Mouse (Mus musculus) neural tube, embryonic 13.5 days (tissue): Measurements from ENCODE around the gene Olfr514. TPM values are rescaled to one million over a fixed set of nuclear protein-coding genes. Genes with fewer than 3 reads are reported as not detected.
"Not testable (repeated sequence)": the region's sequence is repeated elsewhere in the genome, so short reads cannot be mapped to it uniquely, and the experiment has no call there.

Experiments used
- ATAC-seq: fragments of 200-750 bp; cut with Nextera tagmentation; 2 replicates; pipeline ENCODE4 v1.8.0; 2017; ENCODE audit warnings: low read depth, mild to moderate bottlenecking, moderate TSS enrichment, moderate library complexity
- H3K27ac ChIP-seq: fragments of 300-500 bp; sonication (generic); replicated peaks from 2 replicates; pipeline ENCODE4 v1.5.1; 2015; ENCODE audit warnings: moderate library complexity, mild to moderate bottlenecking, inconsistent platforms
- H3K27me3 ChIP-seq: fragments of 300-500 bp; sonication (generic); 2 replicates; pipeline ENCODE4 v1.6.1; 2015; ENCODE audit warnings: mild to moderate bottlenecking, inconsistent platforms
- H3K36me3 ChIP-seq: fragments of 300-500 bp; sonication (generic); 2 replicates; pipeline ENCODE4 v1.6.1; 2015; ENCODE audit warnings: mild to moderate bottlenecking, inconsistent platforms
- H3K4me1 ChIP-seq: fragments of 300-500 bp; sonication (generic); replicated peaks from 2 replicates; pipeline ENCODE4 v1.6.1; 2015; ENCODE audit warnings: inconsistent platforms
- H3K4me2 ChIP-seq: fragments of 300-500 bp; sonication (generic); 2 replicates; pipeline ENCODE4 v1.6.1; 2015; ENCODE audit warnings: inconsistent platforms, mild to moderate bottlenecking, moderate library complexity
- H3K4me3 ChIP-seq: fragments of 300-500 bp; sonication (generic); 2 replicates; pipeline ENCODE4 v1.5.1; 2015; ENCODE audit warnings: mild to moderate bottlenecking, inconsistent platforms
- H3K9ac ChIP-seq: fragments of 300-500 bp; sonication (generic); 2 replicates; pipeline ENCODE4 v1.6.1; 2015; ENCODE audit warnings: moderate library complexity, mild to moderate bottlenecking, inconsistent platforms
- H3K9me3 ChIP-seq: fragments of 300-500 bp; sonication (generic); 2 replicates; pipeline ENCODE4 v1.6.1; 2016; ENCODE audit warnings: inconsistent platforms
- WGBS: fragments of 180-500 bp; shearing (Covaris S2); methylation state at CpG from one replicate; pipeline ENCODE4 v1.1.7; 2015; 5-methylcytosine and 5-hydroxymethylcytosine counted together
- polyA plus RNA-seq: library from polyadenylated mRNA; unstranded; fragments of >200 nt; fragmentation: Nextera tagmentation; extraction: Ambion mirVana; gene quantifications from 2 replicates; pipeline ENCODE4 v1.2.1, GENCODE M21; 2015

Olfr514 gene
- polyA plus RNA-seq = not detected in 2 replicates

DNA sequence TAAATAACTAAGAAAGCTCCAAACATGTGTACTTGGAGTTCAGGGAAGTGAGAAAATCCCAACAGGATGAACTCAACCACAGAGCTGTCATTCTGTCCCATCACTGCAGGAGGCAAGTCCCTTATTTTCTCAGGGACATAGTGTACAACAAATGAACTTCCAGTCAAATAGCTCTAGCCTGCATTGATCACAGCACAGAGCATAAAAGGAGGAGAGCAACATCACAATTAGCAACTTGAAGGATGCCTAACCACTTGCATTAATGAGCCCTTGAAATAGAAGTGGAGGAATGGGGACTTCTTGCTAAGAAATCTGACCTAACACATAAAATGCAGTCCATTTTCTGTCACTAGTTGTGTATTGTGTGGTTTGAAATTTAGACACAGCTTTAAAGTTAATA, at the start of gene Olfr514:
Gene Olfr514 (minus strand): TSS at position 101 of the 400 bp plus-strand sequence.
- no peaks in the 10 kb centered on the region for H3K9me3 ChIP-seq
- no peak within 1 kb of the TSS for H3K27ac ChIP-seq
- no peak within 1 kb of the TSS for H3K4me3 ChIP-seq
- H3K9ac ChIP-seq = no peak within 1 kb of the TSS
- no peak within 1 kb of the TSS for H3K4me2 ChIP-seq
- no peaks in the 10 kb centered on the region for H3K4me1 ChIP-seq
- no peak for ATAC-seq
- H3K27me3 ChIP-seq = no peaks in the 10 kb centered on the region
- H3K36me3 ChIP-seq = no peaks in the 10 kb centered on the region

- ATAC-seq = no peak
- WGBS = 74% methylated on average over 2 of the region's 2 CpGs
These were observed 46.5 kb upstream of the Olfr514 start, which contains the start of gene Olfr517 for GRCm38 (mm10) chr7:108872279-108872678. Gene Olfr517, minus strand, starts transcription at chr7:108872379.

GRCm38 (mm10) chr7:108850429-108850828, 24.6 kb upstream of the Olfr514 start, which contains the start of gene Olfr516:
Gene Olfr516, minus strand, starts transcription at chr7:108850529.
- no peak within 1 kb of the TSS for H3K4me3 ChIP-seq
- no peak within 1 kb of the TSS for H3K4me2 ChIP-seq
- no peaks in the 10 kb centered on the region for H3K9me3 ChIP-seq
- ATAC-seq = no peak
- WGBS = 92% methylated on average over 2 of the region's 2 CpGs
- H3K9ac ChIP-seq = no peak within 1 kb of the TSS
- no peaks in the 10 kb centered on the region for H3K27me3 ChIP-seq
- no peak within 1 kb of the TSS for H3K27ac ChIP-seq
- no peaks in the 10 kb centered on the region for H3K4me1 ChIP-seq
- no peaks in the 10 kb centered on the region for H3K36me3 ChIP-seq

More at GRCm38 (mm10) chr7:108872279-108872678, 46.5 kb upstream of the Olfr514 start, which contains the start of gene Olfr517:
- no peaks in the 10 kb centered on the region for H3K27me3 ChIP-seq
- no peak within 1 kb of the TSS for H3K9ac ChIP-seq
- no peaks in the 10 kb centered on the region for H3K4me1 ChIP-seq
- no peaks in the 10 kb centered on the region for H3K9me3 ChIP-seq
- no peak within 1 kb of the TSS for H3K27ac ChIP-seq
- no peaks in the 10 kb centered on the region for H3K36me3 ChIP-seq
- H3K4me2 ChIP-seq = no peak within 1 kb of the TSS
- no peak within 1 kb of the TSS for H3K4me3 ChIP-seq

GRCm38 (mm10) chr7:108814593-108815215, 11.1 kb downstream of the Olfr514 start:
- H3K4me2 ChIP-seq, H3K36me3 ChIP-seq, H3K27ac ChIP-seq, H3K27me3 ChIP-seq, ATAC-seq, H3K9me3 ChIP-seq, H3K4me1 ChIP-seq, H3K9ac ChIP-seq, H3K4me3 ChIP-seq: not testable (repeated sequence)
- WGBS = 46% methylated on average over 5 of the region's 5 CpGs

DNA sequence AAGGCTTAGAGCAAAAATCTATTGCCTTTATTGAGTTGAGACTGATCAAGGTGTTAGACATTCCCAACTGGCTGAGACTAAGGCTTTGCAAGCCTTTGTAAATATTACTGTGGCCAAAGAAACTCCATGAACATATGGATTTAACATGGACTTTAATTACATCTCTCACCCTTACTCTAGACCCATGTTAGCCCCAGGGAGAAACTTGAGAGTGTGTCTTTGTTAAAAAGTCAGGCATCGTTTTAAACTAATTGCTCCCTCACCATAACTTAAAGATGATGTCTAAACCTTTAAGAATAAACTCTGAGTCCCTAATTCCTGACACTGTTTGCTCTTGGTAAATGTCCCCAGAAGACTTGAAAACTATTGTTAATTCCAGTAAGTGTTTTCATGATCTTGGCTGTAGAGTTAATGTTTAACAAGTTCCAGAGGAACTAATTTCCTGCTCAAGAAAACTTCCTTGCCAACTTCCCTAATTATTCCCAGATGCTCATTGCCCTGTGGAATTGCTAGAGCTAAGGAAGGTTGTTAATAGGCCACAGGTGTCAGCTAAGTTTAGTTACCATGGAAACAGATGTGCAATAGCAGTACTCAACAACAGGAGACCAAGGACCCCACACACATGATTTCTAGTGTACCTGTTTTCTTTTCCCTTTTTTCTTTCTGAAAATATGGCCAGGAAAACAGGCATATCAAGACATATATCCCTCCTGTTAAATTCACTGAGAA, 28.4 kb downstream of the Olfr514 start:
- H3K9me3 ChIP-seq = no peaks in the 10 kb centered on the region

More for the DNA sequence above, 28.4 kb downstream of the Olfr514 start:
- ATAC-seq = no peak
- Histone ChIP-seq H3K9ac (no peak overlapping the region), H3K36me3 (no peaks in the 10 kb centered on the region), H3K4me2 (no peak overlapping the region), H3K4me1 (no peaks in the 10 kb centered on the region), H3K27me3 (no peaks in the 10 kb centered on the region), H3K4me3 (no peak overlapping the region), H3K27ac (no peak overlapping the region)
- WGBS = 34% methylated on average over 1 of the region's 1 CpGs

Other genes starting within 250 kb of the Olfr514 start
- gene Olfr506, start 215.2 kb downstream of the Olfr514 start, polyA plus RNA-seq = 0.06 TPM in 1 of 2 replicates, not detected in the other
- gene Olfr507, start 204.2 kb downstream of the Olfr514 start, polyA plus RNA-seq = not detected in 2 replicates
- gene Olfr508, start 196.0 kb downstream of the Olfr514 start, polyA plus RNA-seq = not detected in 2 replicates
- 0.06 TPM in 1 of 2 replicates, not detected in the other for gene Olfr509, start 174.1 kb downstream of the Olfr514 start, polyA plus RNA-seq
- not detected in 2 replicates for gene Olfr510, start 159.6 kb downstream of the Olfr514 start, polyA plus RNA-seq
- not detected in 2 replicates for gene Olfr512, start 112.7 kb downstream of the Olfr514 start, polyA plus RNA-seq
- not detected in 2 replicates for gene Olfr513, start 75.0 kb downstream of the Olfr514 start, polyA plus RNA-seq
- gene Olfr516, start 24.5 kb upstream of the Olfr514 start, polyA plus RNA-seq = not detected in 2 replicates
- gene Olfr517, start 46.4 kb upstream of the Olfr514 start, polyA plus RNA-seq = not detected in 2 replicates
- gene Olfr518, start 59.0 kb upstream of the Olfr514 start, polyA plus RNA-seq = not detected in 2 replicates
- gene Olfr519, start 68.4 kb upstream of the Olfr514 start, polyA plus RNA-seq = not detected in 2 replicates
- not detected in 2 replicates for gene Nlrp10, start 104.2 kb upstream of the Olfr514 start, polyA plus RNA-seq
- gene Eif3f, start 108.4 kb upstream of the Olfr514 start, polyA plus RNA-seq = 69.4 and 79.7 TPM in 2 replicates
- gene Tub, start 124.3 kb upstream of the Olfr514 start, polyA plus RNA-seq = 32.6 and 39.3 TPM in 2 replicates